Mouse (Mus musculus): ENCODE data around the gene Fam186a.
"Not testable (repeated sequence)": the region's sequence is repeated elsewhere in the genome, so short reads cannot be mapped to it uniquely, and the experiment has no call there.

Gene Fam186a

DNA sequence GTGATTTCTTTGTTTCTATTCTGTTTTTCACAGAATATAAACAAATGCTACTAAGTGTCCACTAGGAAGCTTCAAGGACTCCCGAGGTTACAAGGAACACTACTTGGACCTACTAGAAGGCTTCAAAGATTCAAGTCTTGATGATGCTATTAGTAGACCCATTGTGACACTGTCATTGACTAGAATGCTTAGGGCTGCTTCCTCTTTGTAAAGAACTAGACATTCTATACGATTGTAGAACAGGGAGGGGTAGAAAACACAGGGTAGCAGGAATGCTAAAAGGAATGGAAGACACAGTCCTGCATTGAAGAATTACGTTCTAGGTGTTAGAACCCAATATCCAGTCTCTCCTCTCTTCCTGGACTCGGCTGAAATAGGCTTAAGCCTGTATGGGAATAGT lies at the start of gene Fam186a:
Gene Fam186a (minus strand): TSS at position 101 of the 400 bp plus-strand sequence.
- no peak for DNase-seq (ENCODE audit: low spot score)

DNA sequence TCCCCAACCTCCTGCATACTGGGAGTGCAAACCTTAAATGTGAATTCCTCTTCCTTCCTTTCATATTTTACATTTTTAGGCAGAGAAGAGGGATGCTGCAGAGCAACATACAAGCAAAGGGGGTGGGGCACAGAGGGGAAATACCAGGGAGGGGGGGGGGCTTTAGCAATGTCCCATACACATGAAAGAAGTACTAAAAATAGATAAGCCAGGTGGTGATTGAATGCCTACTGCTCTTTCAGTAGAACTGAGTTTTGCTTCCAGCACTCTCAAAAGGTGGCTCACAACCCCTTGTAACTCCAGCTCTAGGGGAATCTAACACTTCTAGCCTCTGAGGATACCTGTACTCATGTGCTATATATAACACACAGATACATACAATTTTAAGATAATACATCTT lies 39.3 kb upstream of the Fam186a start:
- DNase-seq (ENCODE audit: low spot score), result no peak

DNA sequence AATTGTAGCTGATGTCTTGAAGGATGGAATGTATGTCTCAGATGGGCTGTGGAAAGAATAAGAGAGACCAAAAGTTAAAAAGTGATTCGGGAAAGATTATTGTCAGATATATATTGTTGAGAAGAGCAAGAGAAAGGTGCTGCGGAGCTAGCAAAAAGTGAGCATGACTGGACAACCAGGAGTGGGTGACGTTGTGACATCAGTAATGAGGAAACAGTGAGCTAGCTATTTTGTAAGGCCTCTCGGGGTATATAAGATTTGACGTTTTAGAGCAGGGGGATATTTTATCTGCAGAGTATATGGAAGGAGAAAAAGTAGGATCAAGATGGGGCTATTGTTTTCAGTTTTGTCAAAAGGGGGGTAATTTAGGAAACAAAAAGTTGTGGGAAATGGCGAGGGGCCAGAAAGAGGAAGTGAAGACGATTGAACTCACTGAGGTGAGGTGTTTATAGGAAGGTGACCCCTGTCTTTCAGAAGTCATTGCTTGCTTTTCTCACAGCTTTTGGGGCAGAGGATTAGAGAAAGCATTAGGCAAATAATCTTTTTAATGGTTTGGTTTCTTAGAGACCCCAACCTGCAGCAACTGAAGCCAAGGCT lies 37.9 kb upstream of the Fam186a start:
- no peak for DNase-seq (ENCODE audit: low spot score)

DNA sequence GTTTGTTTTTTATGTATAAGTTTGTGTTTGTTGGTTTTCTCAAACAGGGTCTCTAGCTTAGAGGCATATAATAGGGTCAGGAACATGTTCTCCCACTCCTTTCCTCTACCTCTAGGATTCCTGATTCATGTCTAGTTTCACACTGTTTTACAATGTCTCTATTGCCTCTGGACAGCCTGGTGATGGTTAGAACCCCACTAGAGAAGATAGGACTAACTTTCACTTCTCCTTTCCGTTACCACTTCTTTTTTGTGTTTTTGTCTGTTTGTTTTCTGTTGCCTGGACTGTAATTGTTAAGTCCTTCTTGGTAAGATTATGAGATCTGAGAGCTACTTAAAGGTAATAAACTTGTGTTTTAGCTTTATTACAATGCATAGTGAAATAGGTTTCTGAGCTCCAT lies 32.5 kb upstream of the Fam186a start:
- DNase-seq (ENCODE audit: low spot score), result no peak

DNA sequence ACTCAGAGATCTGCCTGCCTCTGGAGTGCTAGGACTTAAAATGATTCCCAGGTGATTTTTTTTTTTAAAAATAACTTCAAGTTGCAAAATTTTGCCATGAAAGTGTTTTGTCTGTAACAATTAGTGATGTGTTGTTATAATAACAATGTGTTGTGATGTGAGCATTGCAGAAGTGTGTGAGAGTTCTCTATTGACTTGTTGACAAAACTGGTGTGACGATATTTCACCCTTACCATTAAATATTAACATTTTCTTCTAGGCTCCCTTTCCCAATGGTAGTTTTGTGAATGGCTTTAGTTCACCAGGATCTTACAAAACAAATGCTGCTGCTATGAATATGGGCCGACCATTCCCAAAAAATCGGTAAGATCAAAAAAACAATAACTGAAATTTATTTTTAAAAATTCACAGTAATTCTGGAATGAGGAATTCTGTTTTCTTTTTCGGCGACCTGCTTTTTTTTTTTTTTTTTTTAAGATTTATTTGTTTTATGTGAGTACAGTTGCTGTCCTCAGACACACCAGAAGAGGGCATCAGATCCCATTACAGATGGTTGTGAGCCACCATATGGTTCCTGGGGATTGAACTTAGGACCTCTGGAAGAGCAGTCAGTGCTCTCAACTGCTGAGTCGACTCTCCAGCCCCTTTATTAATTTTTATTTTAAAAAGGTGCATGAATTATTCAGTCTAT lies 30.4 kb upstream of the Fam186a start:
- no peak for DNase-seq (ENCODE audit: low spot score)

DNA sequence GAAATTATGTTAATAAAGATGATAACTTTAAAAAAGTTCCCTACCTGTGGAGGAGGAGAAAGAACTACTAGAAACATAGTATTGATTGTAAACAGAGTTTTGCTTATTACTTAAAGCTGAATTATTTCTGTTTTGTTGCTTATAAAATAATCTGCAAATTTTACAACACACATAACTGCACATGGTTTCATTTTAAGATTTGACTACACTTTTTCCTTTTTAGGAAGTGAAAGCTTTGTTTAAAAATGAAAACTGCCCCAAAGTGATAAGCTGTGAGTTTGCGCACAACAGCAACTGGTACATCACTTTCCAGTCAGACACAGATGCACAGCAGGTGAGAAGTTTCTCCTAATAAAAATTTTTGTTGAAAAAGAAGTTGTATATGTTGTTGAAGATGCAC lies 26.2 kb upstream of the Fam186a start:
- DNase-seq (ENCODE audit: low spot score), result no peak

DNA sequence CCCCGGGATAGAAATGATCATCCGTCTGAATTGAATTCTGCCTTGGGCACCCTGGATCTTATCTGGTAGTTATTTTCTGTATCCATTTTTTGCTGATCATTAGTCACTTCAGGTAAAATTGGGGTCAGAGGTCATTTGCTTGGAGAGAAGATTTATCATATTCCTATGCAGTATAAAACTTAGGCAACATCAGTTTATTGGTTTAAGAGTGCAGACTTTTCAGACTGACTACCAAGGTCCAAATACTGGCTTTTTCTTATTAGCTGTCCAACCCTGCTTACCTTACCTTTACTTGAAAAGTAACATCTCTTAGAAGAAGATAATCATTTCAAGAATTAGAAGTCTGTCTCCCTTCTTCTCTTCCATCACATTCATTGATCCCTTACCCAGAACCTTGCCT lies 12.9 kb upstream of the Fam186a start:
- DNase-seq (ENCODE audit: low spot score), result no peak

DNA sequence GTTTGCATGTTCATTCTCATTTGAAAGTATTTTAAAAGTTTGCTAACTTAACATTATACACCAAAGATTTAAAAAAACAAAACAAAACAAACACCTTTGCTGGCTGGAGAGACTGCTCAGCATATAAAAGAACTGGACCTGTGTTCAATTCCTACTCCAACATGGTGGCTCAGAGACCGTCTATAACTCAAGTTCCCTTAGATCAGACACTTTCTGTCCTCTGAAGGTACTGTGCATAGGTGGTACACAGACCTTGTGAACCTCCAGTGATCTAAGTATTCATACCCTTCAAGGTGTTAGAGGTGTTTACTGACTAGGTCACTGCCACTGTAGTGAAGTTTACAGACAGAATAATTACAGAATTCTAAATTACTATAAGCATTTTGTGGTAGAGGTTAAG lies 12.4 kb upstream of the Fam186a start:
- DNase-seq (ENCODE audit: low spot score), result no peak

DNA sequence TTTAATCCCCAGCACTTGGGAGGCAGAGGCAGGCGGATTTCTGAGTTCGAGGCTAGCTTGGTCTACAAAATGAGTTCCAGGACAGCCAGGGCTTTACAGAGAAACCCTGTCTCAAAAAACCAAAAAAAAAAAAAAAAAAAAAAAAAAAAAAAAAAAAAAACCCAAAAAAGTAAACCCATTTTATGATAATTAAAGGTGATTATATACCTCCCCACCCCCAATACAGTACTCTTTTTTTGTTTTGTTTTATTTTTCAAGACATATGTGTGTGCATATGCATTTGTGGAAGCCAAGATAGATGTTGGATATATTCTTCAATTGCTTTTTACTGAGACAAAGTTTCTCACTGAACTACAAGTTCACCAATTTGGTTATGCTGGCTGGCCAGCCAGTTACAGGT lies 9.3 kb upstream of the Fam186a start:
- not testable (repeated sequence) for DNase-seq (ENCODE audit: low spot score)

DNA sequence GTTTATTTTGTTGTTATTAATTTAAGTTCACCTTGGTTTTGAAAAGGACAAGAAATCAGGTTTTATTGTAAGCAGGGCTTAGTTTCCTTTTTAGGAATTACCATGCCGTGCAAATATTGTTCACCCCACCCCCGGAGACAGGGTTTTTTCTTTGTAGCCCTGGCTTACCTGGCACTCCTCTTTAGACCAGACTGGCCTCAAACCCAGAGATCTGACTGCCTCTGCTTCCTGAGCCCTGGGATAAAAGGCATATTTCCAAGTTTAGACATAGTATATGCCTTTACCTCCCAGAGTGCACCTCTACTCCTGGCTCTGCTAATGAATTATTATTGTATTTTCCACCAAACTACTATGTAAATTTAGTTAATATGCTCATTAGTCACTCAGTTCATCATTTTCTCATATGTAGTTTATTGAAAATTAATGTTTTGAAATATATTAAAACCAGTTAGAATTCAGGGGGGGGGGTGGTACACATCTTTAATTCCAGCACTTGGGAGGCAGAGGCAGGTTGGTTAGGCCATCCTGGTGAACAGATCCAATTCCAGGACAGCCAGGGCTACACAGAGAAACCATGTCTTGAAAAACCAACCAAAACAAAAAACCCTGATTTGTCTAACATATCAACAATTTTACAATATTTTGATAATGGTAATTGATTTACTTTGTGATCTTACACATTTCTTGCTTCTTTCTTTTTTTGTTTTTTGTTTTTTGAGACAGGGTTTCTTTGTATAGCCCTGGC lies 7.8 kb upstream of the Fam186a start:
- DNase-seq (ENCODE audit: low spot score), result no peak

DNA sequence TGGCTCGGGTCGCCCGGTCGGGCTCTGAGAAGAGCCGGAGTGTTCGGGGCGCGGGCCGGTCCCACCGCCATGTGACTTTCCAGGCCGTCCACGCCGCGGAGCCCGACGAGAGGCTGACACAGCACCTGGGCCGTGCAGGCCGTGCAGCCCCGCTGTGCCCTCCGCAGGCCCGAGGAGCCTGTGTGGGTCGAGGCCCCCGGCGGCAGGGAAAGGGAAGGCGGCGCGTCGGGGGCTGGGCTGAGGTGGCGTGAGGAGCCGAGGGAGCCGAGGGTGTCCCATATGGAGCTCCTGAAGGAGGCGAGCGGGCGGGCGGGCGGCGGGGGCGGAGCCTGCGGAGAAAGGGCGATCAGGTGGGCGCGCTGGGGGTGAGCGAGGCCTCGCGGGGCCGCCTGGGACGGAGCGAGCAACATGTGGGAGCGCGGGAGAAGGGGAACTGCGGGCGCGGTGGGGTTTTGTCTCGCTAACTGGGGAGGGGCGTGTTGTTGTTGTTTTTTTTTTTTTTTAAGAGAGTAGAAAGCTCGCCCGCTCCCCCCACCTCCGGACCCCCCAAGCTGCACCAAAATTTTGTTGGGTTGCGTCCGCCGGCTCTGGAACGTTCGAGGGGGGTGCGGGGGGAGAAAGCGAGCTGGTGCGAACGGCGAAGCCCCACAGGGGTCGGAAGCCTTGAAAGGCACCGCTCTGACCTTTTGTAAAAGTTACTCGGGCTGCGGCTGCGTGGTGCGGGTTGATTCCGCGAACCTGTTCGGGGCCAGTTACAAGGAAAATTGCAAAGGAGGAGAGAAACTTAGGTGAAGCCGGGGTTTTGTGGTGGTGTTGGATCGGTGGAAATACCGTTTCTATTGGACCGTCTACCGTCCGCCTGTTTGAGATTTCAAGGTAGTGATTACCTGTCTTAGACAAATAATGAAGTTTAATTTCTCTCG lies 6.4 kb upstream of the Fam186a start:
- peak; percentile 10 for DNase-seq (ENCODE audit: low spot score)

DNA sequence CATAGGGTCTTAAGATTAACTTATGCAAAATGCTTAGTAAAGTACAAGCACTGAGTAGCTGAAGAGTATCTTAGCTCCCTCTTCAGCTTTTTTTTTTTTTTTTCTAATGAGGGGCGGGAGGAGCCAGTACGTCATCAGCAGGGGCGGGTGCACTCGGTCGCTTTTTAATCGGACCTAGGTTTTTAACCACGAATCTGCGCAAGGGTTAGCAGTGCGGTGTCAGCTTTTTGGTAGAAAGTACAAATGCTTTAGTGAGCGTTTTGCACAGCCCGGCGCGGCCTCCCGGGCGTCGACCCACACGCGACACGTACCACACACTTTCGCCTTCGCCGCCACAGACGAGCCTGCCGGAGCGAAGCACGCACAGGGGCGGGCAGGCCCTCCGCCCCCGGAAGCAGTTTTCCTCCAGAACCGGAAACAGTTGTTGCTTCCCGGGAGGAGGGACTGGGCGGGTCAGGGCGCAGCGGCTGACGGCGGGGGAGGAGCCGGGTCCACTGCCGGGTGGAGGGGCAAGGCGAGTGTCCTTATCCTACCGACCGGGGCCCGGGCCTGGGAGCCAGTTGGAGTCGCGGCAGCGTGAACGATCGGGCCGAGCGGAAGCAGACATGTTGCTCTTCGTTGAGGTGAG lies 5.6 kb upstream of the Fam186a start:
- peak; percentile 95 for DNase-seq (ENCODE audit: low spot score)

DNA sequence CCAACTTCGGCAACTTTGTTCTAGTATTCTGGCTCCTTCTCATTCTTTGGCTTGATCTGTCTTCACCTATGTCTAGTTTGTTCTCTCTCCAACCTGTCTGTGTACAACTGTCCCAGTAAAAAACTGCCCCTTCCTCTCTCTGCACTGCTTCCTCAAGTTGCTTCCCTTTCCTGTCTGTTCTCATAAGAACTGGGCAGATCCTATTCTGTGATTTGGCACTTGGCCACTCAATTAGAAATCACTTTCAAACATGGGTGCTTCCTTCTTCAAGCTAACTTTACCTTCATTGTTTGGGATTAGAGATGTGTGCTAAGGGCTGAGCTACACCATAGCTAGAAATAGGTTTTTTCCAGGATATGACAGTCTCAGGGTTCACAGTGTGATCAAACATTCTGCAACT lies 3.7 kb upstream of the Fam186a start:
- peak; percentile 8 for DNase-seq (ENCODE audit: low spot score)

DNA sequence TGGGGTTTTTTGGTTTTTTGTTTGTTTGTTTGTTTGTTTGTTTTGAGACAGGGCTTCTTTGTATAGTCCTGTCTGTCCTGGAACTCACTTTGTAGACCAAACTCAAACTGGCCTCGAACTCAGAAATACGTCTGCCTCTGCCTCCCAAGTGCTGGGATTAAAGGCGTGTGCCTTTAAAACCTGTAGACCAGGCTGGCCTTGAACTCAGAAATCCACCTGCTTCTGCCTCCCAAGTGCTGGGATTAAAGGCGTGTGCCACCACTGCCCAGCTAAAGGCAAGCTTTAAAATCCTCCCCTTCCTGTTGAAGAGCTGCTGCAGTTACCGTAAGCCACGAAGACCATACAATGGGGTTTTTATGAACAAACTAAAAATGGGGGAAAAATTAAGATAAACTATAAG lies 2.9 kb upstream of the Fam186a start, which contains the start of gene Larp4:
Gene Larp4 (plus strand): TSS at position 301 of the 400 bp plus-strand sequence.
- not testable (repeated sequence) for DNase-seq (ENCODE audit: low spot score)

DNA sequence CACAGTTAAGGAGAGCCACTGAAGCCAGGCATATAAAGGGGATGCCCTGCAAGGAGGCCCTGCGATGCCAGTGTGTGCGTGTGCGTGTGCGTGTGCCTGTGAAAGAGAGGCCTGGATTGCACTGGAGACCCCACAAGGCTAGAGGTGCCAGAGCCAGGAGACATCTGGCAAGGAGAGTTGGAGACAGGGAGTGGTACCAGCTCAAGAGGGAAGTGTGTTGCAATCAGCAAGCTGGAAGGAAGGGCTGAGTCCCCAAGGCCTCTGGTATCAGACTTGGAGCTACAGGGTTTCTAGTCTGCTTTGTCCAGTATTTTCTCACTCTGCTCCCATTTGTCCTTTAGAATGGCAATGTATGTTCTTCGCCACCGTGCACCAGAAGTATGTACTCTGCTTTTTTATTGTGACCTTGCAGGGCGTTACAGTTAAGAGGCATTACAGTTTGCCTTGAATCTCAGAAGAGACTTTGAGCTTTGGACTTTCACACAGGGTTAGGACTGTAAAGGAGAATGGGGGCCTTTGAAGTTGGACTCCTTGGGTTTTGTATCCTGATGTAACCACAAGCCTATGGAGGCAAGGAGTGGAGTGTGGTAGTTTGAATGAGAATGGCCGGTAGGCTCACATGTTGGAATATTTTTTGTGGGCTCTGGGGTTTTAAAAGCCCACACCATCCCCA lies 1.6 kb downstream of the Fam186a start:
- DNase-seq (ENCODE audit: low spot score), result no peak

DNA sequence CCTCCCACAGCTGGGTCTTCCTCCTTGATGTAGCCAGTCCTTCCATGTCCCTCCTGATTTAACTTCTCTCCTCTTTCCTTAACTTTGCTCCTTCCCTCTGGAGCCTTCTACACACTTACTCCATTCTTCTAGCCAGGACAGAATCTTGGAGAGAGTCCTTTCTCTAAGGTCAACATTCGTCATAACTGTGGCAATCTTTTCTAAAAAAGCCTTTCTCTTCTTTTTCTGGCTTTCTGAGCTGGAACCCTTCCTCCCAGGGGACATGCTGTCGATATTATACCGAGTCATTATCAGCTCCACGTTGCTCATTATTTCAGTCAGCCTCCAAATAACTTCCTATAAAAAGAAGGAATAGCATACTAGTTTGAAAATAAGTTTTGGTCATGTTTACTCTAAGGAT lies 11.5 kb downstream of the Fam186a start:
- DNase-seq (ENCODE audit: low spot score), result no peak

DNA sequence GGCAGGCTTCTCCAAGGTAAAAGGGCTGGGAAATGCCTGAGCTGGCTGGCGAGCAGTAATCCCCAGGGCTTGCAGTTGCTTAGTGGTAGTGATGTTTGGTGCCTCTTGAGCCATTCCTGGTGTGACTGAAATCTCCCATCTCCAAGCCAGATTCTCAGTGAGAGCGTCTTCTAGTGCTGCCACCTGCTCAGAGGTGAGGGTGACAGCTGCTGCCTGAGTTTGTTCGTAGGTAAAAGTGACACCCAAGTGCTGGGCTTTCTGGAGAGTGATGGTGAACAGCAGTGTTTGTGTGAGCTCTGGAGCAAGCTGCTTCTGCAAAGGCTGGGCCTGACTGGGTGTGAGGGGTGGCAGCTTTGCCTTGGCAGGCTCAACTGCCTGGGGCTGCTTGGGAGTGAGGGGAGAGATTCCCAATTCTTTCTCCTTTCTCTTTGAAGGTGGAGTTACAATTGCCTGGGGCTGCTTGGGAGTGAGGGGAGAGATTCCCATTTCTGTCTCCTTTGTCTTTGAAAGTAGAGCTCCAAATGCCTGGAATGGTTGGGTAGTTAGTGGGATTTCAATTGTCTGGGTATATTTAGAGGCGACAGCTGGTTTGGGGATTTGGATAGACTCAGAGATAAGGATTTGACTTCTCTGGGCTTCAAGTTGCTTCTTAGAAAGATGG lies 25.8 kb downstream of the Fam186a start:
- DNase-seq (ENCODE audit: low spot score), result no peak

DNA sequence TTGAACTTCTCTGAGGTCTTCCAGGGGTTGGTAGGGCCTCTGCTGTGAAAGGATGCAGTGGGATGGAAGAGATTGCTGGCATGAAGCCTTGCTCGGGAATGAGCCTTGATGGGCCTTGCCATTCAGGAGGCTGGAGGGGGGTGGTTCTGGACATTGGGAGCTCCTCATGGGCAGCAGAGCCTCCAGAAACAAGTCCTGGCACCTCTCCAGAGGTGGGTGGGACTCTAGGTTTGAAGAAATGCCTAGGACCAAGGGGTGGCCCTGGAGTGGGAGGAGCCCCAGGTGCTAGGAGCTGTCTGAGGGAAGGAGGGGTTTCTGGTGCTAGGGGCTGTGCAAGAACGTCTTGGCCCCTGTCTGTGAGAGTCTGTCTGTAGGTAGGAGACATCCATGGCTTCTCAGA lies 26.4 kb downstream of the Fam186a start:
- no peak for DNase-seq (ENCODE audit: low spot score)

DNA sequence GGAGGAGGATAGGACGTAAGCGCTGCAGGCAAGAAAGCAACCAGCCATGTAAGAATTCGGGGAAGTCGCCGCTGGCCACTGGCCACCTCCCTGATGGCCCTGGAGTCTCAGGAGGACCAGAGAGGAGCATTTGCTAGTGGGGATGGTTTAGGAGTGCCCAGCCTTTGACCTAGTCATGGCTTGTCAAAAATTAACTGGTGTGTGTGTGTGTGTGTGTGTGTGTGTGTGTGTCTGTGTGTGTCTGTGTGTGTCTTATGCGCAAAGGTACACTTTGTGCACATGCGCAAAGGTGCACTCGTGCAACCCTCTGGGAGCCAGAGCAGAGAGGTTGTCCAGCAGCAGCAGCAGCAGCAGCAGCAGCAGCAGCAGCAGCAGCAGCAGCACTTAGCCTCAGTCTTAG lies 29.0 kb downstream of the Fam186a start:
- no peak for DNase-seq (ENCODE audit: low spot score)

DNA sequence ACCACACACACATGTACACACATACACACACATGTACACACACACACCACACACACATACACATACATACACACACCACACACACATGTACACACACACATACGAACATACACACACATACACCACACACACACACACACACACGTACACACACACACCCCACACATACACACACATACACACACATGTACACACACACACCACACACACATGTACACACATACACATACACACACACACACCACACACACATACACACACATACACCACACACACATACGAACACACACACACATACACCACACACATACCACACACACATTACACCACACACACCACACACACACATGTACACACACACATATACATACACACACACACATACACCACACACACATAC lies 30.2 kb downstream of the Fam186a start:
- no peak for DNase-seq (ENCODE audit: low spot score)

DNA sequence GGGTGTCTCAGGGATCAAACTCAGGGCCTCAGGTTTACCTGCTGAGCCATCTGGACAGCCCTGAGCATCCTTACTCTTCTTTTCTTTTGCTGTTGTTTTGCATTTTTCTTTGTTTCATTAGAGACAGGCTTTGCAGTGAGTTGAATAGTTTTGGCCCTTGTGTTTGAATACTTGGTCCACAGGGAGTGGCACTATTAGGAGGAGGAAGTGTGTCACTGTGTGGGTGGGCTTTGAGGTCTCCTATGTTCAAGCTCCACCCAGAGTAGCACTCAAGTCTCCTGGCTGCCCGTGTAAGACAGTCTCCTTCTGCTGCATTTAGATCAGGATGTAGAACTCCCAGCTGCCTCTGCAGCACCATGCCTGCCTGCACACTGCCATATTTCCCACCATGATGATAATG lies 32.4 kb downstream of the Fam186a start:
- DNase-seq (ENCODE audit: low spot score), result no peak
